8 mouse cellular contexts compared by ENCODE assay signal in genomic region chr2:13558607-13559262, GRCm38 (mm10). TPM values are rescaled to one million over a fixed set of nuclear protein-coding genes. Genes with fewer than 3 reads are reported as not detected.
DNase-seq lines count a peak whose midpoint lies in the region; ATAC-seq lines count a peak whose summit lies in the region.
"Had no signal": no experiment of that assay in that cellular context is flagged by ENCODE, and none has a peak within 500 bp of the region (broad histone marks: within the 10 kb centered on the region; RNA-seq: fewer than 3 reads in every experiment).

No protein-coding gene starts in this region.

- no peak overlapping the region for H3K4me2 ChIP-seq in limb, embryonic 15.5 days
- H3K4me2 ChIP-seq: embryonic facial prominence, embryonic 13.5 days had no signal

- H3K27me3 ChIP-seq in limb, embryonic 15.5 days, result no peaks in the 10 kb centered on the region
- H3K27me3 ChIP-seq: embryonic facial prominence, embryonic 13.5 days had no signal

- peak; percentile 33 for DNase-seq in thymus, postnatal 0 days (ENCODE audit: low spot score)
- no peak for DNase-seq in thymus, postnatal 10 days (ENCODE audit: low spot score in 2 of 2)
- DNase-seq in layer of hippocampus, postnatal 10 days (ENCODE audit: low spot score in 2 of 2), result no peak
- DNase-seq in kidney, postnatal 36 days, result no peak
- DNase-seq in embryo, embryonic 10 days (ENCODE audit: low spot score), result no peak

- peak; percentile 95 for ATAC-seq in common myeloid progenitor, adult 5-6 weeks (replicated peaks; ENCODE audit: low read depth, poor library complexity, severe bottlenecking)
- ATAC-seq in limb, embryonic 15.5 days (ENCODE audit: insufficient number of reproducible peaks, low FRiP score, low TSS enrichment, low read depth), result peak; percentile 58; the same call in 1 of the 2 replicates

- no peaks in the 10 kb centered on the region for H3K36me3 ChIP-seq in limb, embryonic 15.5 days
- H3K36me3 ChIP-seq: embryonic facial prominence, embryonic 13.5 days had no signal

- WGBS in limb, embryonic 15.5 days, result 28% methylated on average over 5 of the region's 5 CpGs

- H3K4me3 ChIP-seq in limb, embryonic 15.5 days, result no peak overlapping the region
- H3K4me3 ChIP-seq: embryonic facial prominence, embryonic 13.5 days had no signal

- H3K4me1 ChIP-seq in limb, embryonic 15.5 days, result peaks cover 17% of the 10 kb centered on the region

- H3K9me3 ChIP-seq in limb, embryonic 15.5 days, result no peaks in the 10 kb centered on the region
- H3K9me3 ChIP-seq: embryonic facial prominence, embryonic 13.5 days had no signal

- no peak overlapping the region for H3K9ac ChIP-seq in limb, embryonic 15.5 days
- H3K9ac ChIP-seq: embryonic facial prominence, embryonic 13.5 days had no signal

- H3K27ac ChIP-seq in limb, embryonic 15.5 days, result peak overlapping the region; percentile 27; the same call in 1 of the 2 replicates
- H3K27ac ChIP-seq: embryonic facial prominence, embryonic 13.5 days had no signal

RNA-seq across cellular contexts. Expression of gene Trdmt1, which starts 14.3 kb away (rescaled TPM):
- polyA plus RNA-seq in thymus, postnatal 0 days (2015; fragmentation: Nextera tagmentation; extraction: Ambion mirVana), result 16.5 and 17.2 TPM in 2 replicates
- 11.3 and 12.4 TPM in 2 replicates for total RNA-seq in common myeloid progenitor, adult 5-6 weeks (2017)
- polyA plus RNA-seq in limb, embryonic 15.5 days (2015; fragmentation: Nextera tagmentation; extraction: Ambion mirVana), result 8.9 and 11.5 TPM in 2 replicates
- 1 to 10 TPM; 6.9 to 7.2 TPM for total RNA-seq in layer of hippocampus, postnatal 10 days (2021)

RNA-seq across cellular contexts. Expression of gene Vim, which starts 15.0 kb away (rescaled TPM):
- polyA plus RNA-seq in thymus, postnatal 0 days (2015; fragmentation: Nextera tagmentation; extraction: Ambion mirVana), result 227 and 232 TPM in 2 replicates
- total RNA-seq in common myeloid progenitor, adult 5-6 weeks (2017), result 707 and 896 TPM in 2 replicates
- polyA plus RNA-seq in limb, embryonic 15.5 days (2015; fragmentation: Nextera tagmentation; extraction: Ambion mirVana), result 1,276 and 1,300 TPM in 2 replicates
- 100 to 1,000 TPM; 132 to 142 TPM for total RNA-seq in layer of hippocampus, postnatal 10 days (2021)
